Mouse (Mus musculus) midbrain, embryonic 11.5 days (tissue): Measurements from ENCODE around the gene Arhgap6. TPM values are rescaled to one million over a fixed set of nuclear protein-coding genes. Genes with fewer than 3 reads are reported as not detected.

ENCODE experiments used
- ATAC-seq: fragments of 200-750 bp; cut with Nextera tagmentation; 2 replicates; pipeline ENCODE4 v1.8.0; 2017; ENCODE audit warnings: moderate TSS enrichment, moderate library complexity; ENCODE audit not compliant: low FRiP score
- DNase-seq: peaks from one replicate; pipeline ENCODE4 v3.0.0; 2015; ENCODE audit warnings: low spot score; ENCODE audit errors: missing footprints
- H3K27ac ChIP-seq: fragments of 300-500 bp; sonication (generic); 2 replicates; pipeline ENCODE4 v1.5.1; 2014; ENCODE audit warnings: low read depth, low read length
- H3K27me3 ChIP-seq: fragments of 300-500 bp; sonication (generic); 2 replicates; pipeline ENCODE4 v1.6.1; 2014; ENCODE audit warnings: mild to moderate bottlenecking, low read length, moderate library complexity, mixed read lengths; ENCODE audit not compliant: control insufficient read depth, insufficient read depth
- H3K36me3 ChIP-seq: fragments of 300-500 bp; sonication (generic); 2 replicates; pipeline ENCODE4 v1.6.1; 2014; ENCODE audit warnings: mild to moderate bottlenecking, low read length, moderate library complexity, mixed read lengths; ENCODE audit not compliant: control insufficient read depth, insufficient read depth
- H3K4me1 ChIP-seq: fragments of 300-500 bp; sonication (generic); 2 replicates; pipeline ENCODE4 v1.6.1; 2014; ENCODE audit warnings: low read length; ENCODE audit not compliant: control insufficient read depth, insufficient read depth
- H3K4me2 ChIP-seq: fragments of 300-500 bp; sonication (generic); 2 replicates; pipeline ENCODE4 v1.6.1; 2014; ENCODE audit warnings: mild to moderate bottlenecking, moderate library complexity
- H3K4me3 ChIP-seq: fragments of 300-500 bp; sonication (generic); 2 replicates; pipeline ENCODE4 v1.5.1; 2014; ENCODE audit warnings: low read depth, low read length
- H3K9ac ChIP-seq: fragments of 300-500 bp; sonication (generic); 2 replicates; pipeline ENCODE4 v1.6.1; 2014; ENCODE audit warnings: low read length
- H3K9me3 ChIP-seq: fragments of 300-500 bp; sonication (generic); 2 replicates; pipeline ENCODE4 v1.6.1; 2016; ENCODE audit warnings: low read length; ENCODE audit not compliant: control insufficient read depth
- WGBS: fragments of 180-500 bp; shearing (Covaris S2); extraction: QIAGEN DNeasy Blood & Tissue Kit; methylation state at CpG from one replicate; pipeline ENCODE4 v1.1.7; 2014; 5-methylcytosine and 5-hydroxymethylcytosine counted together
- polyA plus RNA-seq: library from polyadenylated mRNA; unstranded; fragments of >200 nt; fragmentation: Nextera tagmentation; extraction: Ambion mirVana; gene quantifications from 2 replicates; pipeline ENCODE4 v1.2.1, GENCODE M21; 2014

The Arhgap6 gene
- polyA plus RNA-seq, 1 experiment from 2014 or later: 1.0 TPM

GRCm38 (mm10) chrX:168937941-168938340 lies 143.0 kb downstream of the Arhgap6 start:
- no peak overlapping the region for H3K9ac ChIP-seq
- no peaks in the 10 kb centered on the region for H3K4me1 ChIP-seq
- no peak overlapping the region for H3K4me3 ChIP-seq
- H3K36me3 ChIP-seq: no peaks in the 10 kb centered on the region
- no peaks in the 10 kb centered on the region; the same call in 1 of the 2 replicates for H3K27me3 ChIP-seq
- no peak overlapping the region for H3K4me2 ChIP-seq
- DNase-seq: no peak
- no peak overlapping the region for H3K27ac ChIP-seq
- ATAC-seq: no peak
- WGBS: 50% methylated on average over 4 of the region's 4 CpGs
- no peaks in the 10 kb centered on the region for H3K9me3 ChIP-seq

- Histone ChIP-seq H3K27me3 (no peaks in the 10 kb centered on the region; the same call in none of the 2 replicates), H3K9me3 (no peaks in the 10 kb centered on the region), H3K36me3 (no peaks in the 10 kb centered on the region), H3K4me3 (no peak overlapping the region), H3K4me1 (no peaks in the 10 kb centered on the region), H3K27ac (no peak overlapping the region), H3K9ac (no peak overlapping the region), H3K4me2 (no peak overlapping the region)
- no peak for ATAC-seq
- DNase-seq: no peak
- 85% methylated on average over 5 of the region's 5 CpGs for WGBS
Measured at GRCm38 (mm10) chrX:168941684-168942083, 146.8 kb downstream of the Arhgap6 start.

GRCm38 (mm10) chrX:168943217-168943616 lies 148.3 kb downstream of the Arhgap6 start:
- Histone ChIP-seq H3K9me3 (no peaks in the 10 kb centered on the region), H3K27ac (no peak overlapping the region), H3K9ac (no peak overlapping the region), H3K4me1 (no peaks in the 10 kb centered on the region), H3K36me3 (no peaks in the 10 kb centered on the region), H3K4me3 (no peak overlapping the region), H3K4me2 (no peak overlapping the region), H3K27me3 (no peaks in the 10 kb centered on the region; the same call in none of the 2 replicates)
- no peak for ATAC-seq
- WGBS: 81% methylated on average over 4 of the region's 4 CpGs
- no peak for DNase-seq

GRCm38 (mm10) chrX:168975444-168975843 lies 180.5 kb downstream of the Arhgap6 start:
- Histone ChIP-seq H3K9ac (no peak overlapping the region), H3K27me3 (peaks cover 2% of the 10 kb centered on the region), H3K9me3 (no peaks in the 10 kb centered on the region), H3K4me1 (no peaks in the 10 kb centered on the region), H3K4me3 (no peak overlapping the region), H3K4me2 (no peak overlapping the region), H3K36me3 (no peaks in the 10 kb centered on the region), H3K27ac (no peak overlapping the region)
- 78% methylated on average over 1 of the region's 1 CpGs for WGBS
- DNase-seq: no peak
- ATAC-seq: no peak

GRCm38 (mm10) chrX:168977776-168978175 lies 182.9 kb downstream of the Arhgap6 start:
- no peaks in the 10 kb centered on the region for H3K36me3 ChIP-seq
- H3K9me3 ChIP-seq: no peaks in the 10 kb centered on the region
- DNase-seq (no peak), ATAC-seq (no peak)
- peaks cover 2% of the 10 kb centered on the region for H3K27me3 ChIP-seq
- no peak overlapping the region for H3K27ac ChIP-seq
- H3K4me2 ChIP-seq: no peak overlapping the region
- 62% methylated on average over 3 of the region's 3 CpGs for WGBS
- H3K4me1 ChIP-seq: no peaks in the 10 kb centered on the region
- no peak overlapping the region for H3K9ac ChIP-seq
- no peak overlapping the region for H3K4me3 ChIP-seq

- Histone ChIP-seq H3K4me2 (no peak overlapping the region), H3K36me3 (no peaks in the 10 kb centered on the region), H3K9ac (no peak overlapping the region), H3K4me3 (no peak overlapping the region), H3K9me3 (no peaks in the 10 kb centered on the region), H3K27ac (no peak overlapping the region), H3K4me1 (no peaks in the 10 kb centered on the region), H3K27me3 (peaks cover 2% of the 10 kb centered on the region)
- no peak for ATAC-seq
- 80% methylated on average over 2 of the region's 2 CpGs for WGBS
- no peak for DNase-seq
Measured at GRCm38 (mm10) chrX:168980370-168980769, 185.5 kb downstream of the Arhgap6 start.

- Histone ChIP-seq H3K36me3 (no peaks in the 10 kb centered on the region), H3K4me3 (no peak overlapping the region), H3K9me3 (no peaks in the 10 kb centered on the region), H3K27ac (no peak overlapping the region), H3K9ac (no peak overlapping the region), H3K27me3 (no peaks in the 10 kb centered on the region; the same call in 1 of the 2 replicates), H3K4me1 (no peaks in the 10 kb centered on the region), H3K4me2 (no peak overlapping the region)
- DNase-seq (no peak), ATAC-seq (no peak)
- WGBS: 64% methylated on average over 1 of the region's 1 CpGs
Measured at GRCm38 (mm10) chrX:169007066-169007465, 212.2 kb downstream of the Arhgap6 start.

- no peak for ATAC-seq
- Histone ChIP-seq H3K36me3 (no peaks in the 10 kb centered on the region), H3K9me3 (no peaks in the 10 kb centered on the region), H3K4me1 (no peaks in the 10 kb centered on the region), H3K4me3 (no peak overlapping the region), H3K4me2 (no peak overlapping the region), H3K27ac (no peak overlapping the region), H3K9ac (no peak overlapping the region), H3K27me3 (peaks cover 7% of the 10 kb centered on the region)
- DNase-seq: no peak
Measured at GRCm38 (mm10) chrX:169012701-169013100, 217.8 kb downstream of the Arhgap6 start.

- H3K9me3 ChIP-seq: no peaks in the 10 kb centered on the region
- WGBS: 84% methylated on average over 1 of the region's 1 CpGs
- H3K9ac ChIP-seq: no peak overlapping the region
- H3K4me1 ChIP-seq: no peaks in the 10 kb centered on the region
- H3K4me2 ChIP-seq: no peak overlapping the region
- H3K4me3 ChIP-seq: no peak overlapping the region
- H3K27ac ChIP-seq: no peak overlapping the region
- H3K27me3 ChIP-seq: peaks cover 18% of the 10 kb centered on the region
- ATAC-seq (no peak), DNase-seq (no peak)
- no peaks in the 10 kb centered on the region for H3K36me3 ChIP-seq
Measured at GRCm38 (mm10) chrX:169034390-169034789, 239.5 kb downstream of the Arhgap6 start.
